Mouse (Mus musculus): ENCODE data around the gene Akap12.

The Akap12 gene

GRCm38 (mm10) chr10:4405511-4405910 is 139.3 kb downstream of the Akap12 start:
- DNase-seq (ENCODE audit: low spot score): no peak

DNA sequence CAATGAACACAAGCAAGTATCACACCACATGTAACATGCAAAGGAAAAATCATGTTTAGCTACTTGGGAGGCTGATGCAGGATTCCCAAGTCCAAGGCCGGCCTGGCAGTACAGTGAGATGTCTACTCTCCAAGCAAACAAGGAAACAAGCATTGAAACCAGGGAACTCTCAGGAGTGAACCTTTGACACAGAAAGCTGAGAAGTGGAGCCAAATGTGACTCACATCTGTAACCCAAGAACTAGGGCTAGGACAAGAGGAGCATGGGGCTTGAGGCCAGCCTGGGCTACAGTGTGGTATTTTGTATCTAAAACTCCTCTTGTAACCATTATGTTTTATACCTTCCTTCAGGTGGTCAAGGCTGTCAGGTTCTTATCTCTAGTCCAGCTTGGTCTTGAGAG is 141.0 kb downstream of the Akap12 start:
- no peak for DNase-seq (ENCODE audit: low spot score)

Measured in layer of hippocampus, adult 9-10 months (tissue).